Mouse (Mus musculus) erythroblast, embryonic 14.5 days (primary cell): ENCODE results near the gene Ssr1. TPM values are rescaled to one million over a fixed set of nuclear protein-coding genes. Genes with fewer than 3 reads are reported as not detected.

Source experiments
- H3K27me3 ChIP-seq: 2 replicates; pipeline ENCODE4 v1.6.1; 2012; ENCODE audit warnings: inconsistent platforms; ENCODE audit not compliant: control insufficient read depth
- H3K36me3 ChIP-seq: 2 replicates; pipeline ENCODE4 v1.6.1; 2012; ENCODE audit warnings: mild to moderate bottlenecking, inconsistent platforms; ENCODE audit not compliant: control insufficient read depth
- H3K4me1 ChIP-seq: 2 replicates; pipeline ENCODE4 v1.6.1; 2012; ENCODE audit warnings: inconsistent platforms; ENCODE audit not compliant: control insufficient read depth
- H3K4me3 ChIP-seq: replicated peaks from 2 replicates; pipeline ENCODE3; 2012; ENCODE audit warnings: moderate library complexity, mild to moderate bottlenecking, inconsistent platforms
- H3K9me3 ChIP-seq: 2 replicates; pipeline ENCODE4 v1.6.1; 2012; ENCODE audit warnings: low read length, inconsistent platforms, mixed read lengths; ENCODE audit not compliant: control insufficient read depth
- GATA1 ChIP-seq: IDR thresholded peaks from 2 replicates; pipeline ENCODE4 v1.6.1; 2012; ENCODE audit warnings: low read length, inconsistent platforms, mixed read lengths
- TAL1 ChIP-seq: IDR thresholded peaks from 3 replicates; pipeline ENCODE4 v1.6.1; 2012; ENCODE audit warnings: low read length, inconsistent platforms, mixed read lengths
- polyA plus RNA-seq: library from polyadenylated mRNA; stranded (reverse); fragments of >175 nt; gene quantifications from 2 replicates; pipeline ENCODE4 v1.2.3, GENCODE M21; 2012

Gene Ssr1
- polyA plus RNA-seq, 1 experiment, result 3.0 TPM

- Histone ChIP-seq H3K4me3 (no peak overlapping the region), H3K9me3 (no peaks in the 10 kb centered on the region), H3K27me3 (no peaks in the 10 kb centered on the region), H3K4me1 (peaks cover 33% of the 10 kb centered on the region), H3K36me3 (peaks cover 31% of the 10 kb centered on the region)
- TF ChIP-seq GATA1 (no peak), TAL1 (no peak)
These were observed 24.0 kb downstream of the Ssr1 start for GRCm38 (mm10) chr13:37969988-37970387.

GRCm38 (mm10) chr13:37969337-37969736, 24.7 kb downstream of the Ssr1 start:
- TF ChIP-seq TAL1 (no peak), GATA1 (no peak)
- H3K36me3 ChIP-seq, result peaks cover 28% of the 10 kb centered on the region
- H3K27me3 ChIP-seq, result no peaks in the 10 kb centered on the region
- H3K4me1 ChIP-seq, result peaks cover 40% of the 10 kb centered on the region
- no peaks in the 10 kb centered on the region for H3K9me3 ChIP-seq
- no peak overlapping the region for H3K4me3 ChIP-seq

GRCm38 (mm10) chr13:37967565-37967964, 26.5 kb downstream of the Ssr1 start:
- Histone ChIP-seq H3K4me1 (peaks cover 57% of the 10 kb centered on the region), H3K9me3 (no peaks in the 10 kb centered on the region), H3K4me3 (no peak overlapping the region), H3K36me3 (peaks cover 15% of the 10 kb centered on the region), H3K27me3 (no peaks in the 10 kb centered on the region)
- TF ChIP-seq GATA1, result no peak
- TF ChIP-seq TAL1, result no peak

- no peaks in the 10 kb centered on the region for H3K27me3 ChIP-seq
- peaks cover 61% of the 10 kb centered on the region for H3K4me1 ChIP-seq
- no peak overlapping the region for H3K4me3 ChIP-seq
- no peaks in the 10 kb centered on the region for H3K9me3 ChIP-seq
- H3K36me3 ChIP-seq, result peaks cover 11% of the 10 kb centered on the region
- TF ChIP-seq TAL1, result no peak
- TF ChIP-seq GATA1, result no peak
These were observed 27.0 kb downstream of the Ssr1 start for GRCm38 (mm10) chr13:37967052-37967437.

- Histone ChIP-seq H3K36me3 (peaks cover 6% of the 10 kb centered on the region), H3K4me3 (no peak overlapping the region), H3K4me1 (peaks cover 64% of the 10 kb centered on the region), H3K9me3 (no peaks in the 10 kb centered on the region), H3K27me3 (no peaks in the 10 kb centered on the region)
- TF ChIP-seq GATA1 (no peak), TAL1 (no peak)
These were observed 27.6 kb downstream of the Ssr1 start for GRCm38 (mm10) chr13:37966256-37967051.

- Histone ChIP-seq H3K9me3 (no peaks in the 10 kb centered on the region), H3K27me3 (no peaks in the 10 kb centered on the region), H3K4me1 (peaks cover 62% of the 10 kb centered on the region), H3K4me3 (peak overlapping the region; percentile 56), H3K36me3 (0 out of 2 replicates have a peak, but pooled peaks cover 2% of the 10 kb centered on the region)
- TF ChIP-seq GATA1, result no peak; the same call in 1 of the 2 replicates
- no peak for TF ChIP-seq TAL1
These were observed 28.7 kb downstream of the Ssr1 start for GRCm38 (mm10) chr13:37965126-37965914.

- peaks cover 65% of the 10 kb centered on the region for H3K4me1 ChIP-seq
- H3K4me3 ChIP-seq, result peak overlapping the region; percentile 65
- TF ChIP-seq TAL1, result no peak
- no peak for TF ChIP-seq GATA1
- no peaks in the 10 kb centered on the region for H3K36me3 ChIP-seq
- no peaks in the 10 kb centered on the region for H3K27me3 ChIP-seq
- peaks cover under 1% of the 10 kb centered on the region; the same call in 1 of the 2 replicates for H3K9me3 ChIP-seq
These were observed 29.6 kb downstream of the Ssr1 start for GRCm38 (mm10) chr13:37964128-37965087.

GRCm38 (mm10) chr13:37963354-37964007, 30.5 kb downstream of the Ssr1 start:
- peaks cover 9% of the 10 kb centered on the region for H3K9me3 ChIP-seq
- no peaks in the 10 kb centered on the region for H3K27me3 ChIP-seq
- H3K4me1 ChIP-seq, result peaks cover 69% of the 10 kb centered on the region
- no peaks in the 10 kb centered on the region for H3K36me3 ChIP-seq
- H3K4me3 ChIP-seq, result peak overlapping the region; percentile 65
- no peak for TF ChIP-seq GATA1
- no peak for TF ChIP-seq TAL1
